Mouse (Mus musculus) midbrain, embryonic 11.5 days (tissue): ENCODE data around the gene Dgkg. TPM values are rescaled to one million over a fixed set of nuclear protein-coding genes. Genes with fewer than 3 reads are reported as not detected.

Source experiments
- ATAC-seq: fragments of 200-750 bp; cut with Nextera tagmentation; 2 replicates; pipeline ENCODE4 v1.8.0; 2017; ENCODE audit warnings: moderate TSS enrichment, moderate library complexity; ENCODE audit not compliant: low FRiP score
- DNase-seq: peaks from one replicate; pipeline ENCODE4 v3.0.0; 2015; ENCODE audit warnings: low spot score; ENCODE audit errors: missing footprints
- H3K27ac ChIP-seq: fragments of 300-500 bp; sonication (generic); 2 replicates; pipeline ENCODE4 v1.5.1; 2014; ENCODE audit warnings: low read depth, low read length
- H3K27me3 ChIP-seq: fragments of 300-500 bp; sonication (generic); 2 replicates; pipeline ENCODE4 v1.6.1; 2014; ENCODE audit warnings: mild to moderate bottlenecking, low read length, moderate library complexity, mixed read lengths; ENCODE audit not compliant: control insufficient read depth, insufficient read depth
- H3K36me3 ChIP-seq: fragments of 300-500 bp; sonication (generic); 2 replicates; pipeline ENCODE4 v1.6.1; 2014; ENCODE audit warnings: mild to moderate bottlenecking, low read length, moderate library complexity, mixed read lengths; ENCODE audit not compliant: control insufficient read depth, insufficient read depth
- H3K4me1 ChIP-seq: fragments of 300-500 bp; sonication (generic); 2 replicates; pipeline ENCODE4 v1.6.1; 2014; ENCODE audit warnings: low read length; ENCODE audit not compliant: control insufficient read depth, insufficient read depth
- H3K4me2 ChIP-seq: fragments of 300-500 bp; sonication (generic); 2 replicates; pipeline ENCODE4 v1.6.1; 2014; ENCODE audit warnings: mild to moderate bottlenecking, moderate library complexity
- H3K4me3 ChIP-seq: fragments of 300-500 bp; sonication (generic); 2 replicates; pipeline ENCODE4 v1.5.1; 2014; ENCODE audit warnings: low read depth, low read length
- H3K9ac ChIP-seq: fragments of 300-500 bp; sonication (generic); 2 replicates; pipeline ENCODE4 v1.6.1; 2014; ENCODE audit warnings: low read length
- H3K9me3 ChIP-seq: fragments of 300-500 bp; sonication (generic); 2 replicates; pipeline ENCODE4 v1.6.1; 2016; ENCODE audit warnings: low read length; ENCODE audit not compliant: control insufficient read depth
- WGBS: fragments of 180-500 bp; shearing (Covaris S2); extraction: QIAGEN DNeasy Blood & Tissue Kit; methylation state at CpG from one replicate; pipeline ENCODE4 v1.1.7; 2014; 5-methylcytosine and 5-hydroxymethylcytosine counted together
- polyA plus RNA-seq: library from polyadenylated mRNA; unstranded; fragments of >200 nt; fragmentation: Nextera tagmentation; extraction: Ambion mirVana; gene quantifications from 2 replicates; pipeline ENCODE4 v1.2.1, GENCODE M21; 2014

The Dgkg gene
- polyA plus RNA-seq, 1 experiment from 2014 or later: 0.15 TPM

DNA sequence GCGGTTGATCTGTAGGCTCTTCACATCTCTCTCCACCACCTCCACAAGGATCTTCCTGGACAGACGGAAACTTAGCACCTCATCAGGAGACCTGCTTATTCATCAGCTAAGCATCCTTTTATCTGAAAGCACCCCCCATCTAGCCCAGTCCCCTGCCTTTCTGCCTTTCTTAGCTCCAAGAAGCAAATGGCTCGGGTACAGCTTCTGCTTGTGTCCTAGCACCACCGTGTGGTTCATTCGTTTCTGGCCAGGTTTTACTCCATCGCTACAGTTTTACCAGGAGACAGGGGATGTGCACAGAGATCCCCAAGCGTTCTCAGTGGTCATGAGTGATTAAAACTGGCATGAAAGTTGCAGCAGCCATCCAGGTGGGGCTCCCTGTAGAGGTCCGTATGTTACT lies 79.4 kb downstream of the Dgkg start:
- H3K4me2 ChIP-seq: no peak overlapping the region
- H3K9me3 ChIP-seq: no peaks in the 10 kb centered on the region
- ATAC-seq (no peak), DNase-seq (no peak)
- H3K9ac ChIP-seq: no peak overlapping the region
- no peaks in the 10 kb centered on the region for H3K36me3 ChIP-seq
- no peaks in the 10 kb centered on the region for H3K27me3 ChIP-seq
- H3K4me3 ChIP-seq: no peak overlapping the region
- no peaks in the 10 kb centered on the region for H3K4me1 ChIP-seq
- 66% methylated on average over 8 of the region's 8 CpGs for WGBS
- no peak overlapping the region for H3K27ac ChIP-seq

DNA sequence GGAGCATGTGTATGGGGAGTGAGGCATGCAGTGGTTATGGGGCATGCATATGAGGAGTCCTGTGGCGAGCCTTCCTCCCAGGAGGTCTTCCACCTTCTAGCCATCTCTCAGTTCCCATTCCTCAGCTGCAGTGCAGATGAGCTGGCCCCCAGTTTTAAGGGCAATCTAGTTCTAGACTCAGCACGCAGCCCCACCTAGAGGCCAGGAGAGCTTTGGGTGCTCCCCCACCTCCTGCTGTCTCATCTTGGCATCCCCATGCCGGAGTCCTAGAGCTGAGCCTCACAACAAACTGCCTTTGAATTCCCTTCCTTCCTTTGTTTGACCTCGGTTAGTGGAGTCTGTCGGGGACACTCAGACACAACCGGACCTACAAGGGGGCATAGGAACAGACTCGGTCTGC lies 82.9 kb downstream of the Dgkg start:
- Histone ChIP-seq H3K27ac (no peak overlapping the region), H3K4me3 (no peak overlapping the region), H3K4me1 (no peaks in the 10 kb centered on the region), H3K9ac (no peak overlapping the region), H3K9me3 (no peaks in the 10 kb centered on the region), H3K27me3 (no peaks in the 10 kb centered on the region), H3K36me3 (no peaks in the 10 kb centered on the region), H3K4me2 (no peak overlapping the region)
- no peak for DNase-seq
- no peak for ATAC-seq
- WGBS: 78% methylated on average over 7 of the region's 7 CpGs

GRCm38 (mm10) chr16:22572641-22573341 lies 84.2 kb downstream of the Dgkg start:
- H3K9me3 ChIP-seq: no peaks in the 10 kb centered on the region
- H3K27me3 ChIP-seq: no peaks in the 10 kb centered on the region
- H3K27ac ChIP-seq: no peak overlapping the region
- no peak overlapping the region for H3K4me3 ChIP-seq
- WGBS: 43% methylated on average over 21 of the region's 21 CpGs
- no peak for ATAC-seq
- no peak overlapping the region for H3K4me2 ChIP-seq
- no peaks in the 10 kb centered on the region for H3K4me1 ChIP-seq
- no peaks in the 10 kb centered on the region for H3K36me3 ChIP-seq
- no peak overlapping the region for H3K9ac ChIP-seq
- no peak for DNase-seq

DNA sequence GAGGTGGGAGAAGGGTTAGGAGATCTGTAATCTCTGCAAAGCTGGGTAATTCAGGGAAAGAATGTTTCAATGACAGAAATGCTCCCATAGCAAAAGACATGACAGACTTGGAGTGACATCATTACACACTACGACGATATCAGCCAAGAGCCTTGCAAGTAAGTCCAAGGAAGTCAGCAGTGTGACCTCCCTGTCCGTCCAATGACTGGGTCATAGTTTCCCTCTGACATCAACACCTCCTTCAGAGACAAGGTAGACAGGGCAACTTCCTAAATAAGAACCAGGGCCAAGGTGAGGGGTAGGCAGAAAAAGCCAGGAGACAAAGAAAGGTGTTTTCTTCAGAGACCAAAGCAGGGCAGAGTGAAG lies 92.1 kb downstream of the Dgkg start:
- Histone ChIP-seq H3K9ac (no peak overlapping the region), H3K36me3 (no peaks in the 10 kb centered on the region), H3K4me3 (no peak overlapping the region), H3K4me2 (no peak overlapping the region), H3K9me3 (no peaks in the 10 kb centered on the region), H3K27me3 (no peaks in the 10 kb centered on the region), H3K27ac (no peak overlapping the region), H3K4me1 (no peaks in the 10 kb centered on the region)
- WGBS: 86% methylated on average over 3 of the region's 3 CpGs
- ATAC-seq (peak; percentile 33; the same call in 1 of the 2 replicates), DNase-seq (no peak)

- no peaks in the 10 kb centered on the region for H3K36me3 ChIP-seq
- no peaks in the 10 kb centered on the region for H3K4me1 ChIP-seq
- WGBS: 68% methylated on average over 14 of the region's 14 CpGs
- H3K9me3 ChIP-seq: no peaks in the 10 kb centered on the region
- H3K4me3 ChIP-seq: no peak overlapping the region
- no peaks in the 10 kb centered on the region for H3K27me3 ChIP-seq
- H3K27ac ChIP-seq: no peak overlapping the region
- H3K4me2 ChIP-seq: no peak overlapping the region
- ATAC-seq (peak; percentile 54; the same call in 1 of the 2 replicates), DNase-seq (peak; percentile 94)
- H3K9ac ChIP-seq: no peak overlapping the region
Measured at GRCm38 (mm10) chr16:22564259-22564906, 92.6 kb downstream of the Dgkg start.

DNA sequence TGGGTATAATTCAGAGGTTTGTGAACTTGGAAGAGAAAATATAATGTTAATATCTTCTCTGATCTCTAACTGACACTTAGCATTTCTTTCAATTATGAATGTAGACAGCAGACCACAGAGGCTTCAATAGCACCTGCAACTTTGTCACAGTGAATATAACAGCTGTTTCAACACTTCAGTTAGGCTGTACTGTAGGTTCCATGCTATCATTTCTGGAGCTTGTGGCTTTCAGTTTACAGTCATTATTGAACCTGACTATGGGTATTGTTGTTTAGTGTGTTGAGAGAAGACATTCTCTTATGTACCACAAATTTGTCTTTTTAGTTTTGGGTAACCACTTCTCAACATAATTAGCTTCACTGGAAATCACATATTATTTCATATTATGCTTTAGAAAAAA lies 93.4 kb downstream of the Dgkg start:
- no peak overlapping the region for H3K27ac ChIP-seq

DNA sequence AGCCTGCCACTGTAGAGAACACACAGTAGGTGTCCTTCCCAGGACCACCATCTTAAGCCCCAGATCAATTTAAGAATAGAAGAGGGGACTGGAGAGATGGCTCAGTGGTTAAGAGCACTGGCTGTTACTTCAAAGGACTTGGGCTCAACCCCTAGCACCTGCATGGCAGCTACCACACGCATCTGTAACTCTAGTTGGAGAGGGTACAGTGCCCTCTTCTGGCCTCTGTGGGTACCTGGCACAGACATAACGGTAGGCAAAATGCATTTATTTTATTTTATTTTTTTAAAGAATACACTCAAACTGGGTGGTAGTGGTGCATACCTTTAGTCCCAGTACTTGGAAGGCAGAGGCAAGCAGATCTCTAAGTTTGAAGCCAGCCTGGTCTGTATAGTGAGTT lies 102.0 kb downstream of the Dgkg start:
- Histone ChIP-seq H3K36me3 (no peaks in the 10 kb centered on the region), H3K27me3 (peaks cover 5% of the 10 kb centered on the region; the same call in 1 of the 2 replicates), H3K4me1 (no peaks in the 10 kb centered on the region), H3K9ac (no peak overlapping the region), H3K4me3 (no peak overlapping the region), H3K4me2 (no peak overlapping the region), H3K9me3 (no peaks in the 10 kb centered on the region), H3K27ac (no peak overlapping the region)
- no peak for ATAC-seq
- peak; percentile 67 for DNase-seq
- WGBS: 26% methylated on average over 2 of the region's 2 CpGs

More for the DNA sequence above, 93.4 kb downstream of the Dgkg start:
- Histone ChIP-seq H3K27me3 (no peaks in the 10 kb centered on the region), H3K4me2 (no peak overlapping the region), H3K36me3 (no peaks in the 10 kb centered on the region), H3K9me3 (no peaks in the 10 kb centered on the region), H3K9ac (no peak overlapping the region), H3K4me1 (no peaks in the 10 kb centered on the region), H3K4me3 (no peak overlapping the region)
- no peak for ATAC-seq
- DNase-seq: no peak

GRCm38 (mm10) chr16:22552351-22552750 lies 104.7 kb downstream of the Dgkg start:
- Histone ChIP-seq H3K27ac (no peak overlapping the region), H3K36me3 (no peaks in the 10 kb centered on the region), H3K4me3 (no peak overlapping the region), H3K9me3 (no peaks in the 10 kb centered on the region), H3K9ac (no peak overlapping the region), H3K4me1 (peaks cover 4% of the 10 kb centered on the region; the same call in 1 of the 2 replicates), H3K27me3 (peaks cover 13% of the 10 kb centered on the region), H3K4me2 (no peak overlapping the region)
- WGBS: 64% methylated on average over 9 of the region's 9 CpGs
- peak; percentile 77 for DNase-seq
- no peak for ATAC-seq

- no peak overlapping the region for H3K4me2 ChIP-seq
- no peaks in the 10 kb centered on the region for H3K36me3 ChIP-seq
- H3K4me3 ChIP-seq: no peak overlapping the region
- H3K27me3 ChIP-seq: peaks cover 13% of the 10 kb centered on the region
- ATAC-seq (no peak), DNase-seq (no peak)
- no peaks in the 10 kb centered on the region for H3K9me3 ChIP-seq
- H3K9ac ChIP-seq: no peak overlapping the region
- H3K27ac ChIP-seq: no peak overlapping the region
- peaks cover 4% of the 10 kb centered on the region; the same call in 1 of the 2 replicates for H3K4me1 ChIP-seq
- 15% methylated on average over 11 of the region's 11 CpGs for WGBS
Measured at GRCm38 (mm10) chr16:22551231-22552000, 105.6 kb downstream of the Dgkg start.
